Mouse (Mus musculus): ENCODE results near the gene Panx1.

Panx1 gene

DNA sequence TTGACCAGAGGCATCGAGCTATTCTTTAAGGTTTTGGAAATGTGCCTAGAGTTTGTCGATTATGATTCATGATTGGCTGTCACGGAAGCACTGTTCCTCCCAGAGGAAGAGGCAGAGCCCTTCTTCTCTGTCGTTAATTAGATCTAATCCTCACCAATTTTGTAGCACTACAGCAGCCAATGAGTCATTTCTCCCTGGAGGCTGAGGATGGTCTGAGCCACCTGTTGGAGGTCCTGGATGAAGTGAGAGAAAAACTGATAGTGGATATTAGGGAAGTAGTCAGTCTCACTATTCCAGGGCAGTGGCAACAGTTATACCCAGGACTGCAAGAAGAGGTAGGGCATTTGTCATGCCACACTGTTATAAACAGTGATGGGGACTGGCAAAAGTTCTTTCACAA is 75.1 kb downstream of the Panx1 start:
- no peak for DNase-seq

GRCm38 (mm10) chr9:14967598-14967997 is 77.7 kb downstream of the Panx1 start:
- no peak for DNase-seq

DNA sequence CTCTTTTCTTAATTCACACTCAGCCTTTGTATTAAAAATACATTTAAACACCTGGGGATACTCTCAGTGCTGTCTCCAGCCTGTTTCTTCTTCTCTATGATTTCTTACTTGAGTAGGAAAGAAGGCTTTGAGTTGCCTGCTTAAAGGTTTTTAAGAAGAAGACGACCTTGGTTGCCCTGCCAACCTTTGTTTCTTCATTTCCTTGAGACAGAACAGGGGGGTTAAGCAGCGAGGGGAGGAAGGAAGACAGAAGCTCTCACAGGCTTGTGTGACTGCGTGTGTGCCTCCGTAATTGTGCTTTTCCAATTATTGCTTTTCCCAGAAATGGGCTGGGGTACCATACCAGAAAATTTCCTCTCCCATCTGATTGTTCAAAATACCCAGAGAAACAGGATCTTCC is 78.5 kb downstream of the Panx1 start:
- no peak for DNase-seq

DNA sequence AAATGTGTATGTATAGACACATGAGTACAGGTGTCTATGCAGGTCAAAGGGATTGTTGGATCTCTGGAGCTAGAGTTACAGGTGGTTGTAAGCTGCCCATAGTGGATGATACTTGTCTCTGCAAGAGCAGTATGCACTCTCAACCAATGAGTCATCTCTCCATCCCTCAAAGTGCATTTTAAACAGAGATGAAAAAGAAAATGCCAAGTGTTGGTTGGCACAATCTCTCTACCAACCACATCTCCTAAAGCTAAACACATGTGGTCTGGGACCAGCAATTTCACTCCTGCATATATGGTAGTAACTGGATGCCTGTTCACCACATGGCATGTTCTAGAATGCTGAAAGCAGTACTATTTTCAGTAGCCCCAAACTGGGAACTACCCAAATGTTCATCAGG is 79.9 kb downstream of the Panx1 start:
- no peak for DNase-seq

GRCm38 (mm10) chr9:14962769-14963168 is 82.5 kb downstream of the Panx1 start:
- no peak for DNase-seq

DNA sequence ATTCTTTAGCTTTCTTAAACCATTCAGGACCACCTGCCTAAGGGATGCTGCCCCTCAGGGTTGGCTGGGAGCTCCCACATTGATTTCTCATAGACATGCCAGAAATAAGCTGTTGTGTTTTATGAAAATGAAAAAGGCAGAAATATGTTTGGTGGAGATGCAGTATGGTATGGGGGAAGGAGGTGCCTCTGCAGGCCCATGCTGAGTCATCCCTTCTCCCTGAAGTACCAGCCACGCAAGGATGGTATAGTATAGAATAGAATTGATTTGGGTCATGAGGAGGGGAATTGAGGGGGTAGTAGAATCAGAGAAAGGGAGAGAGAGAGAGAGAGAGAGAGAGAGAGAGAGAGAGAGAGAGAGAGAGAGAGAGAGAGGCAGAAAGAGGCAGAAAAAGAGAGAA is 90.6 kb downstream of the Panx1 start:
- DNase-seq: no peak
